Mouse (Mus musculus) brain, embryonic 18.5 days (tissue): ENCODE measurements around the gene Hist1h1d.

ENCODE experiments used
- DNase-seq: peaks from one replicate; pipeline ENCODE4 v3.0.0-alpha.2; 2012; ENCODE audit warnings: low read depth, low spot score

Gene Hist1h1d

GRCm38 (mm10) chr13:23552962-23553361 is at the start of gene Hist1h1d:
Hist1h1d (plus strand) TSS chr13:23553262.
- no peak for DNase-seq

DNA sequence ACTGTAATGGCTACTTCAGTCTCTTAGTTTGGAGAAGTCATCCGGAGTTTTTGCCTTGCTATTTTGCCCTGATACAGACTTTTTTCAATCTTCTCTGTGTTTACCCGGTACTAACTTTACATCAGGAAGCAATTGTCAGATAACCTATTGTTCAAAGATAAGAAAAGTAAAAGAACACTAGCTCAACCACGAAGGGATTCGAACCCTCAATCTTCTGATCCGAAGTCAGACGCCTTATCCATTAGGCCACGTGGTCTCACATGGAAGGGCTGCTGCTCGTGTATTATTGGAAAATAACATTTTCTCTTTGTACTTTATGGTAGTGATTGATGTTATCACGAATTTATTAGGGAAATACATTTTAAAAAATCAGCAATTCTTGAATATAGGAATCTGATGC is 49.3 kb upstream of the Hist1h1d start:
- no peak for DNase-seq

- no peak for DNase-seq
Observed at GRCm38 (mm10) chr13:23505662-23506345, 47.3 kb upstream of the Hist1h1d start.

DNA sequence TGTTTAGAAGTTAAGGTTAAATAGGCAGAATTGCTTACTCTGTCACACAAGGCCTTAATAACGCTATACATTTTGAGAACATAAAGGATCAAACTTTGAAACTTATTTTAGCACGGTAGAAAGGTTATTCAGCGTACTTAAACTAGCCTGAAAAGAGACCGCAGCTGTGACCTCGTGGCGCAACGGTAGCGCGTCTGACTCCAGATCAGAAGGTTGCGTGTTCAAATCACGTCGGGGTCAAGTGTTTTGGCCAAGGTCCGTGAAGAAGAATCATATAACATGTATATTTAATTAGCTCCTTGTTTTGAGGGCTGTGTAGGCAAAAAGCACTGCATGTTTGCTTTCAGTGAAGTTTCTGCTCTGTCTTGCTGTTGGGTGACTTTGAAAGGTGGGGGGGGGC is 46.7 kb upstream of the Hist1h1d start:
- no peak for DNase-seq

- DNase-seq = no peak
Observed at GRCm38 (mm10) chr13:23506819-23507515, 46.1 kb upstream of the Hist1h1d start.

DNA sequence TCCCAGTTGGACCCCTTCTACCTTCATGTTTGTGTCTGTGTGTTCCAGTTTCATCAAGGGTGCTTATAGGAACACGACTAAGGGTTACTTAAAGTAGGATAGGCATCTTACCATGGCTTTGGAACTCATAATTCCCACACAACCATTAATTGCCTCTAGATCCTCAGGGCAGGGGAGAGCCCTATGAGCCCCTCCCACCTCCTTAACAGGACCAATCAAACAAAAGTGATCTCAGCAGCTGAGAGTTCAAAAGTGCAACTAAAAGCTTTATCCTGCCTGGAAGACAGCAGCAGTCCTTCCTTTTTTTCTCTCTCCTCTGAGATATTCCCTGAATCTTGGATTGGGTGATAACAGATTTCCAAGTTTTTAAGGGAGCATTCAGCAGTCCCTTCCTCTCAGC is 42.9 kb upstream of the Hist1h1d start:
- no peak for DNase-seq

DNA sequence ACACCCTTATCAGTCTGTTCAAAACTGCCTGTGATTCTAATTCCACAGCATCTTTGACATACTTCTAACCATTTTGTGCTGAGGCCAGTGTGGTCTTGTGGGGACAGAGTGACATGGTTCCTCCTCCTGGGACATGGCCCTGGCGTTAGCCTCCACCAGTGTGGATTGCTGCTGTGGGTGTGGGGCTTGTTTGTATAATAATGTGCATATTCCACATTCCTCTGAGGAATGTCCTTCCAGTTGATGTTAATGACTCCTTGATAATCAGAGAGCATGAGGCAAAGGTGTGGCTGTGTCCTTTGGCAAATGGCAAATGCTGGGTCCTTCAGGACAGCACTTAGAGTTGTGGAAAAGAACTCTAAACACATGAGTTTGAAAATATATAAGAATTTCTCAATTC is 39.5 kb upstream of the Hist1h1d start:
- DNase-seq = no peak

GRCm38 (mm10) chr13:23515281-23515680 is 37.8 kb upstream of the Hist1h1d start:
- DNase-seq = no peak

DNA sequence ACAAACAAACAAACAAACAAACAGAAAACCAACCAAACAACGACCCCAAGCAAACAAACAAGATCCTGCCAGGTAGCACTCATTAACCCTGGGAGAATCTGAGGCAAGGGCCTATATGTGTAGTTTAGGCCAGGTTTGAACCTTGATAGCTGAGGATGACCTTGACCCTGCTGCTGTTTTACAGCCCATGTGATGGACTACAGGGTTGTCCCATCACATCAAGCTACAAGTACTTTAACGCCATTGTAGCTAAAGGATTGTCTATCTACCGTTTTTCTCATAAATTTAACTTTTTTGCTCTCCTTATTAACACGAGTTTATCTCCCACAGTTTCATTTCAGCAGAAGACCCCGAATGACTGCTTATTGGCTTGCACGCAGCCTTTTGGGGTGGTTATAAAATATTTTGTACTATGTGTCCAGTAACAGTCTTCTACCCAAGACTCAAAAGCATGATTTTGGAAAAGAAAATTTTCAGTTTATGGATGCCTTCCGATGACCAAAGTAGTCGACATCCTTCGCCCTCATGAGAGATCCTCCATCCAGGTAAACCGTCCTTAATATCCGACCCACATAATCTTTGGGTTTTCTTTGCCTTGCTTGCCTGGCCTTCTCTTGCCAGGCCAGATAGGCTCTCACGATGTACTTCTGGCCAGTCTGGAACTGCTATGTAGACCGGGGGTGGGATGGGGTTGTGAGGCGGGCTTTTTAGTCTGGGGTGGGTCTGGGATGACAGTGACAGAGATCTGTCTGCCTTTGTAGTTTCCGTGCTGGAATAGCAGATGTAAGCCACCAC is 37.0 kb upstream of the Hist1h1d start:
- DNase-seq = no peak

DNA sequence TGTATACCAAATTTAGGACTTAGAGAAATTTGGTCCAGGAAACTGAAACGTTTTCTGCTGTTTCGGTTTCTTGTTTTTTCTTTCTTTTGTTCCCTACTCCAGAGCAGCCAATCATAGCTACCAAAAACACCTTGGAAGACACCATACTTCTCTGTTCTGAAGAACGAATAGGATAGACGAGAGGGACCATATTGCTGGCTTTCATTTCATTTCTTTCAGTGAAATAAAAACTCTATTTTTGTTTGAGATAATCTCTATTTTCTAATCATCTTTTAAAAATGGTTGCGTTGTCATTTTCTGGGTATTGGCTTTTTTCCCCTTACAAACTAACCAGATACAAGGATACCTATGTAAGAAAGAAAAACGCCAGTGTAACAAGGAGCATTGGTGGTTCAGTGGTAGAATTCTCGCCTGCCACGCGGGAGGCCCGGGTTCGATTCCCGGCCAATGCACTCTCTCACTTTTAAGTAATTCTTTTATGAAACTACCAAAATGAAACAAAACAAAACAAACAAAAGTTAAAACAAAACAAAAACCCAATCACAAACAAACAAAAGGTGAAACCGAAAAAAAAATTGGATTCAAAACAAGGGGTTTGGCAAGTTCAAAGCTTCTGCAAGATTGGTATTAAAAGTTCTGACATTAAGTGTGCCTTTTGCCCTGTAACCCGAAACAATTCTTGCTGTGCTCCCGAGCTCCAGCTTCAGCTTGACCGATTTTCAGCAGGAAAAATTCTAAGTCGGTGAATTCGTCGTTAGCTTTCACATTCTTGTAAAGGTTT is 36.0 kb upstream of the Hist1h1d start:
- DNase-seq = no peak

DNA sequence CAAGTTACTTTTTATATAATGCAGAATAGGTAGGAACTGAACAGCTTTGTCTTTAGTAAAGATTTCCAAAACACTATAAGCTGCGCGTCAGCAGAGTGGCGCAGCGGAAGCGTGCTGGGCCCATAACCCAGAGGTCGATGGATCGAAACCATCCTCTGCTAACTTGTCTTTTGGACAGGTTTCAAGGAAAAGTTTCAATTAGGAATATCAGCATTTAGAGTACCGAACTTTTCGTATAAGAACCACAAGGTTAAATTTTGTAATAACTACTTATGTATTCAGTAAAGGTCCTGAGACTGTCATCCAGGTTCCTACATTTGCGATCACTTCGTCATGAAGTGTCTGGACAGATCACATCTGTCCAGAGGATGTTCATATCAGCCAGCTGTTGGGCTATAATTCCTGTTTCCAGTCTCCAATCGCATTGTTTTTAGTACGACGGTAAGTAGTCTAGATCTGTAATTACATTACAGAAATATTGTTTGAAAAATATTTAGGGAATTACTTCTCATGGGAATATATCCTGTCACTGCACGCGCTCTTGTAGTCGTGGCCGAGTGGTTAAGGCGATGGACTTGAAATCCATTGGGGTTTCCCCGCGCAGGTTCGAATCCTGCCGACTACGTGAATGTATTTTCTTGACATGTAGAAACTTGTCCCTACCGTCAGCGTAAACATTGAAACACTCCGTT is 35.3 kb upstream of the Hist1h1d start:
- no peak for DNase-seq

GRCm38 (mm10) chr13:23518295-23518603 is 34.8 kb upstream of the Hist1h1d start:
- no peak for DNase-seq

GRCm38 (mm10) chr13:23518885-23519284 is 34.2 kb upstream of the Hist1h1d start:
- no peak for DNase-seq

GRCm38 (mm10) chr13:23519416-23519815 is 33.6 kb upstream of the Hist1h1d start:
- no peak for DNase-seq

- no peak for DNase-seq
Observed at GRCm38 (mm10) chr13:23521703-23522102, 31.4 kb upstream of the Hist1h1d start.

GRCm38 (mm10) chr13:23523976-23524375 is 29.1 kb upstream of the Hist1h1d start:
- DNase-seq = no peak

DNA sequence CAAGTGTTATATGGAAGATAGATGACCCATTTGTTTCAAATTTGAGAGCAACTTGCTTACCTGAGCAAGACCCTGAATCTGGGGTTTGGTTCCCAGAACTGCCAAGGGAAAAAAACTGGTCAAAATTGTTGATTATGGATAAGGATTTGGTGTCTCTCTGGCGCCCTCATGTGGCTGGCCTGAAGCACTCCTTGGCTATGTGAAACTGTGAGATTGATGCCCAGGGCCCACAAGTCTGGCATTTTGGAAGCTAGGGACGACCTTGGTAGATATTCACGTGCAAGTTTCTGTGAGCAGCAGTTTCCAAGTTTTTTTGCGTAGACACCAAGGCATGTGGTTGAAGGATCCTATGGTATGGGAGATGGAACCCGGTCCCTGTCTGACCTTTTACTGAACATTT is 28.4 kb upstream of the Hist1h1d start:
- no peak for DNase-seq

- no peak for DNase-seq
Observed at GRCm38 (mm10) chr13:23525901-23526300, 27.2 kb upstream of the Hist1h1d start.

GRCm38 (mm10) chr13:23526312-23526711 is 26.8 kb upstream of the Hist1h1d start:
- DNase-seq = no peak

DNA sequence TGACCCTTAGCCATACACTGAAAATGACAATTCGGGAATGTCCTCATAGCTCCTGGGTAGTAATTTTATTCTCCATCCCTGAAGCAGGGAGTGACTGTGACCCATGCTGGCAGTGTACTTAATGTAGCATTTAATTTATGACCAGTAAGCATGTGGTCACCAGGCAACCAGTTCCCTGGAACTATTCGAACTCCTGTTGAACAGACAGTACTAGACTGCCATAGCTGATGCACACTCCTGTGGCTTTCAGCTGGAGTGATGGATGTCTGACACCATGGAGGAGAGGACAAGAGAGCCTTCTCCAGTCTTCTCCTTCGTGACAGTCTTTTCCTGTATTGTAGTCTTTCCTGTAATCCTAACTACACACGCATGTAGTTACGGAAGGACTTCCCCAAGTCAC is 24.1 kb upstream of the Hist1h1d start:
- no peak for DNase-seq

DNA sequence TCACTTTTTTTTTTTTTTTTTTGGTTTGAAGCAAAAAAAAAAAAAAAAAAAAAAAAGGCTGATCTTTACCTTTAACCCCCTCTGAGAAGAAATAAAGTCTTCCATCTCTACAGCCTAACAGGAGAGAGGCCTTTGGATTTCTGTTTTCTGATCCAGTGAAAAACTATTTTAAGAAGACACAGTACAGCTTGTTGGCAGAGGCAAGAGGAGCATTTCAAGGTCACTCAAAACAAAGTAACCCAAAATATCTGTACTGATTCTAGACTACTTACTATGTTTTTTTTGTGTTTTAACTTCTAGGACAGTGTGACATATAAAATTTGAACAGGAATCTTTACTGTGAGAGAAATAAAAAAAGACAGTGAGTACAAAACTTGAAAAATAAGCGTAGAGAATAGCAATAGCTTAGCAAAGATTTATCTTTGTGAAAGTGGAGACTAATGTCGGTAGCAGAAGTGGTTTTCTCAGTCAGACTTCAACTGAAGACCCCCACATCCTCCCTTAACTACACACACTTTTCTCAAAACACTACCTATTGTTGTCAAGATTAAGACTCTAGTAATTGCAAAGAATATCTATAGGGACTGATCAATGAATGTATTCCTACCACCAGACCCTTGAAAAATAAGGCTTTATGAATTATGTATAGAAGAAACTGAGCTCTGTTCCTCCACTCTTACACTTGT is 23.4 kb upstream of the Hist1h1d start:
- DNase-seq = no peak
